Mouse (Mus musculus) brain, embryonic 14.5 days (tissue): Measurements from ENCODE around the gene Il1rap. TPM values are rescaled to one million over a fixed set of nuclear protein-coding genes. Genes with fewer than 3 reads are reported as not detected.

Experiments
- DNase-seq: peaks from one replicate; pipeline ENCODE4 v3.0.0-alpha.2; 2011; ENCODE audit warnings: low read depth
- CTCF ChIP-seq: fragments of 200-500 bp; IDR thresholded peaks from 2 replicates; pipeline ENCODE4 v1.5.1; 2012; ENCODE audit warnings: inconsistent platforms, mild to moderate bottlenecking, moderate library complexity, borderline replicate concordance; ENCODE audit not compliant: insufficient read depth, insufficient read length; ENCODE audit errors: extremely low read depth
- POLR2A ChIP-seq: fragments of 200-500 bp; IDR thresholded peaks from 2 replicates; pipeline ENCODE4 v1.6.1; 2012; ENCODE audit warnings: mild to moderate bottlenecking, inconsistent platforms, borderline replicate concordance; ENCODE audit not compliant: poor library complexity, insufficient read depth, insufficient read length, severe bottlenecking; ENCODE audit errors: extremely low read depth
- polyA plus RNA-seq: library from polyadenylated mRNA; depleted of rRNA; stranded (reverse); fragments of >200 nt; gene quantifications from 2 replicates; pipeline ENCODE4 v1.2.3, GENCODE M21; 2012; rRNA removed

Il1rap gene
- polyA plus RNA-seq: 4.0 and 6.7 TPM in 2 replicates

DNA sequence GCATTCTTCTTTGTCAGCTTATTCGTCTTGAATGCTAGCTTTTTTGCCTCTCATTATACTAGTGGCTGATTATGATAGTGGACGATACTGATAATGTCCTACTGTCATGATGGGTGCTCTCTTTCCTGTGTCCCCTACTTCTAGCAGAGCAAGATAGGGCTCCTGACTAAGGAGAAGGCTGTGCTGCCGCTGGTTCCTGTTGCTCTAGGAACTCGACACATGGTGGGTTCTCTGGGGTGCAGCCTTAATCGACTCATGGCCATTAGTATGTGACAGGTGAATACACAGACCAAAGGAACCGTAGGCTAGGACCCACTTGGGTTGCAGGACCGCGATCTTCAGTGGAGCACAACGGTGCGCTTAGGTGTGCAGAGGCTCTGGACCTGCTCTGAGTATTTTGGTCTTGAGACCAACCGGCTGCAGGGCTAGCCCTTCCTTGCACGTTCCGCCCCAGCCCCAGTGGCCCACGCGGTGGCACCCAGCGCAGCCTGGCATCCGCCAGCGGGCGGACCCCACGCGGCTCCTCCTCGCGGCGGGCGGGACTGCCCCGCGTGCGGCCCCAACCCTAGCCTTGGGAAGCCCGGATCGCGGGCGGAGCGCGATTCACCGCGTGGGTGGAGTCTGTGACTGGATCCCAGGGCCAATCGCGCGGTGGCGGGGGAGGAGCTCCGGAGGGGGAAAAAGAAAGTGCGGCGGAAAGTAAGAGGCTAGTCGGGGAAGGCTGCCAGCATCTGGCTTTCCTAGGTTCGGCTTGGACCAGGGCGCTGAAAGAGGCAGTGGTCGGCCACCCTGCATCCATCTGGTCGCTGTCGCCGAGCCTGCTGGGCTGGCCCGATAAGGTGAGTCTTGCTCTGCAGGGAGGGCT, at the start of gene Il1rap:
TSS of gene Il1rap (plus strand) at position 657 of the 865 bp plus-strand sequence.
- TF ChIP-seq POLR2A (peak; percentile 22; the same call in 1 of the 2 replicates), CTCF (no peak)
- peak; percentile 94 for DNase-seq

DNA sequence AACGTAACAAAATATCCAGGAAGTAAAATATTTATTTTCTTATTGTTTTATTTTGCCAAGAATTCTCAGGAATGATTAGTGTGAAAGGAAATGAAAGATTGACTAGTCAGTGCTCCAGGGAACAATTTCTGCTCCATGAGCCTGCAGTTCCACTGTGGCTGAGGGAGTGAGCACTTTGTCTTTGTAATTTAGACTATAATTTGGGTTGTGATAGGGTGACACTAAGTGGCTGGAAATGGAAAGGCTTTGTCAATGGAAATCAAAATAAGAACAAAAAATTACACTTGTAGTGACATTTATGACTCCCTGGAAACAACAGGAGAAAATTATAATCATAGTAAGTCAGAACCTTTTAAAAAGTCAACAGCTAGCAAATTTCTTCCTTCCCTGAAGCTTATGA, 49.2 kb upstream of the Il1rap start:
- TF ChIP-seq CTCF (no peak), POLR2A (no peak)
- peak; percentile 65 for DNase-seq

DNA sequence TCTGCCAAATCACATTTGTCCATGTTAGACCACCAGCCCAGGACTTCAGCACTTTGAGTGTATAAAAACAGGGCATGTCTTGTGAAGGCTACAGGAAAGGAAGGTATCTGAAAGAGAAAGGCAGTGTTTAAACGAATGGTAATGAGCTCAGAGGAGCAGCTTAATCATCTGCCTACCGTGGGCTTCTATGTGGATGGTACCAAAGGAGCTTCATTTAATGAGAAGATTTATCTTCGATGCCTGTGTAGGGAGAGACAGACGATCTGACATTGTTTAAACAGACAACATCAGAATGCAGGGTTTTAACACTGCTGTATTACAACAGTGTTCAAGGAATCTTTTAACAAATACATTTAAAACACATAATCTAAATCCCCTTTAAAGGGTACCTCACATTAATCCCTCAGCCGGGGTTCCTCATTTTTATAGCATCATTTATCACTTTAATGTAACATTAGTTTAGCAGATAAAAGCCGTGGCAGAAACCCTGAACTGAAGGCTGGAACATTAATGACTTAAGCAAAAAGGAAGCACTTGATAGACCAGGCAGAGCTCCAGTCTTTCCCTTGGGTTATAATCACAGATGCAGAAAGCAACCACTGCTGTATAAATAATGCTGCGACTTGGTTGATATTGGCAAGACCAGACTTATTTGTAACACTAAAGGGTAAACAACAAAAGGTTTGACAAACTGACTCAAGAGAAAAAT, 35.2 kb upstream of the Il1rap start:
- no peak for TF ChIP-seq POLR2A
- TF ChIP-seq CTCF: no peak
- DNase-seq: peak; percentile 51

GRCm38 (mm10) chr16:26546879-26547206, 34.7 kb upstream of the Il1rap start:
- TF ChIP-seq POLR2A: no peak
- no peak for TF ChIP-seq CTCF
- no peak for DNase-seq

GRCm38 (mm10) chr16:26549221-26549620, 32.3 kb upstream of the Il1rap start:
- no peak for TF ChIP-seq CTCF
- TF ChIP-seq POLR2A: no peak
- DNase-seq: no peak

GRCm38 (mm10) chr16:26552234-26552633, 29.3 kb upstream of the Il1rap start:
- TF ChIP-seq CTCF (no peak), POLR2A (no peak)
- no peak for DNase-seq

DNA sequence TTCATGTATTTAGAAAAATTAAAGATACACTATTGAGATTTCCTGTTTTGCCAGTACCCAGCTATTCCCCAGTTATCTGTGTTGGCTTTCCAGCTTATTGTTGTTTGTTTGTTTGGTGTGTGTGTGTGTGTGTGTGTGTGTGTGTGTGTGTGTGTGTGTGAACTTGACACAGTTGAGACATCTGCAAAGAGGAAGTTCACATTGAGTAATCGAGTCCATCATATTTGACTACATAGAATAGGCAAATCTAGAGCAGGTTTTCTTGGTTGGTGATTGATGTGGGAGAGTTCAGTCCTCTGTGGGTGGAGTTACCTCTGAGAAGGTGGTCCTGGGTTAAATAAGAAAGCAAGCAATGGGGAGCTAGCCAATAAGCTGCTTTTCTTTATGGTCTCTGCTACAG, 22.7 kb upstream of the Il1rap start:
- TF ChIP-seq CTCF (no peak), POLR2A (no peak)
- DNase-seq: no peak

DNA sequence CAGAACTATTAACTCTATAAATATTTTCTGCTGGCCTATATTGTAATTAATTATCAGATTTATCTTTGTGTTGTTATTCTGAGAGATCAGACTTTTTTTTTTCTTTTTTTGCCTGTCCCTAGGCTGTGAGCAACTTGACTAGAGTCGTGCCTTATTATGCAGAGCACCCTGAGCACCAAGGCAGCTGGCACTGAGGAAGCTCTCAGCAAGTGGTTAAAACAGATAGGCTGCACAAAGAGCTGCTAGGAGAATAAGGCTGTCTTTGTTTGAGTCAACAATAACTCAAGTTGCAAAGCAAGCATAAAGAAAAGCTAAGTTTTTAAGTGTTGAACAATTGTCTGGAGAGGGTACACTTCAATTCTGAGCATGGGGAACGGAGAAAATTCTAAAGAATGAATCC, 19.8 kb upstream of the Il1rap start:
- TF ChIP-seq CTCF: no peak
- TF ChIP-seq POLR2A: no peak
- DNase-seq: peak; percentile 22

- no peak for DNase-seq
- TF ChIP-seq CTCF: no peak
- no peak for TF ChIP-seq POLR2A
These were observed 18.7 kb upstream of the Il1rap start for GRCm38 (mm10) chr16:26562771-26563170.

GRCm38 (mm10) chr16:26569387-26569978, 12.0 kb upstream of the Il1rap start:
- DNase-seq: no peak
- no peak for TF ChIP-seq POLR2A
- no peak for TF ChIP-seq CTCF

GRCm38 (mm10) chr16:26571836-26572235, 9.7 kb upstream of the Il1rap start:
- DNase-seq: no peak
- TF ChIP-seq POLR2A (no peak), CTCF (no peak)

DNA sequence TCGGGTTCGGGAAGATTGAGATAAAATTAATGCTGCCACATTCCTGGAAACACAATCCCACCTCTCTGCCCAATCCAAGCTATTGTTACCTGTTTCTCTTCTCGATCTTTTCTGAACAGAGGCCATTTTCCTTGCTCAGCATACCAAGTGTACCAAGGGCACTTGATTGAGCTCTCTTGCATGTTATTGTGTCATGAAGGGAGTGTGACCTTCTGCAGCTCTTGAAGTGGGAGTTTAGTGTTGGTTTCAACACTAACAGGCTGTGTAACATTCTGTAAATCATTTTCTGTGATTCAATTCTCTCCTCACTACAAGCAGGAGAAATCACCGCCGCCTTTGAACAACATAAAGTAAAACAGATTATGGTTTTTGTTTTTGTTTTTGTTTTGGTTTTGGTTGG, 7.3 kb upstream of the Il1rap start:
- no peak for TF ChIP-seq CTCF
- TF ChIP-seq POLR2A: no peak
- DNase-seq: no peak

- DNase-seq: peak; percentile 64
- no peak for TF ChIP-seq POLR2A
- no peak for TF ChIP-seq CTCF
These were observed 441 bp downstream of the Il1rap start for GRCm38 (mm10) chr16:26581913-26582376.
